Mouse (Mus musculus) A20 (cell line): Measurements from ENCODE around the gene Cdc42ep4.

Experiments used
- DNase-seq: peaks from one replicate; pipeline ENCODE4 v3.0.0-alpha.2; 2011; ENCODE audit warnings: low read depth, low spot score

Gene Cdc42ep4

GRCm38 (mm10) chr11:113683957-113684706, 67.5 kb downstream of the Cdc42ep4 start, which contains the start of the genes Fam104a and D11Wsu47e:
Gene Fam104a (minus strand): TSS chr11:113684155.
Gene D11Wsu47e (plus strand): TSS chr11:113684412.
- peak; percentile 98 for DNase-seq

- no peak for DNase-seq
Observed at GRCm38 (mm10) chr11:113683627-113683956, 68.1 kb downstream of the Cdc42ep4 start.

- DNase-seq, result peak; percentile 83
Observed at GRCm38 (mm10) chr11:113682897-113683626, 68.6 kb downstream of the Cdc42ep4 start.

- DNase-seq, result peak; percentile 29
Observed at GRCm38 (mm10) chr11:113681979-113682378, 69.7 kb downstream of the Cdc42ep4 start.

DNA sequence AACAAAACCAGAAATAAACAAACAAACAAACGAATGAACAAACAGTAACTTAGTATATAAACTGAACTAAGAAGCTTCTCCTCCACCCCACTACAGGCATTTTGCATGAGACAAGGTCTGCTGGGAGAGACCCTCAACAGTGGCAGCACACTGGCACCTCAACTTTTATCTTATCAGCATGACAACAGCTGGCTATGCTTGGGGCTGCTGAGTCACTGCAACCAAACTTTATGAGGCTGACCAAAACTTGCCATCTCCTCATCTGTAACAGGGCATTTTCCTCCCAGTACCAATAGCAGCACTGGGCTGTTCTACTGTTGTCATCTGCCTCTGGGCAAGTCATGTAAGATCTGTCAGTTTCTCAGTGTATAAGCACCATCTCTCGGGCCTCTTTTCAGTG, 70.7 kb downstream of the Cdc42ep4 start:
- DNase-seq, result no peak

GRCm38 (mm10) chr11:113678373-113678772, 73.3 kb downstream of the Cdc42ep4 start:
- DNase-seq, result peak; percentile 83

GRCm38 (mm10) chr11:113677378-113677777, 74.3 kb downstream of the Cdc42ep4 start:
- DNase-seq, result no peak
